Mouse (Mus musculus) heart, embryonic 12.5 days (tissue): ENCODE measurements around the gene Best2. TPM values are rescaled to one million over a fixed set of nuclear protein-coding genes. Genes with fewer than 3 reads are reported as not detected.

Experiments
- ATAC-seq: fragments of 200-750 bp; cut with Nextera tagmentation; 2 replicates; pipeline ENCODE4 v1.8.0; 2017; ENCODE audit warnings: moderate TSS enrichment, moderate library complexity; ENCODE audit not compliant: insufficient number of reproducible peaks, low FRiP score
- H3K27ac ChIP-seq: fragments of 300-500 bp; sonication (generic); 2 replicates; pipeline ENCODE4 v1.5.1; 2016; ENCODE audit warnings: mild to moderate bottlenecking, moderate library complexity; ENCODE audit not compliant: poor library complexity, severe bottlenecking
- H3K27me3 ChIP-seq: fragments of 300-500 bp; sonication (generic); replicated peaks from 2 replicates; pipeline ENCODE4 v1.6.1; 2016; ENCODE audit warnings: mild to moderate bottlenecking, moderate library complexity
- H3K36me3 ChIP-seq: fragments of 300-500 bp; sonication (generic); 2 replicates; pipeline ENCODE4 v1.6.1; 2016; ENCODE audit warnings: mild to moderate bottlenecking, moderate library complexity
- H3K4me1 ChIP-seq: fragments of 300-500 bp; sonication (generic); replicated peaks from 2 replicates; pipeline ENCODE4 v1.6.1; 2016; ENCODE audit warnings: mild to moderate bottlenecking
- H3K4me2 ChIP-seq: fragments of 300-500 bp; sonication (generic); 2 replicates; pipeline ENCODE4 v1.6.1; 2016; ENCODE audit warnings: mild to moderate bottlenecking, moderate library complexity
- H3K4me3 ChIP-seq: fragments of 300-500 bp; sonication (generic); 2 replicates; pipeline ENCODE4 v1.5.1; 2016; ENCODE audit warnings: mild to moderate bottlenecking
- H3K9ac ChIP-seq: fragments of 300-500 bp; sonication (generic); 2 replicates; pipeline ENCODE4 v1.6.1; 2016; ENCODE audit warnings: mild to moderate bottlenecking, moderate library complexity
- H3K9me3 ChIP-seq: fragments of 300-500 bp; sonication (generic); replicated peaks from 2 replicates; pipeline ENCODE4 v1.6.1; 2016; ENCODE audit warnings: mild to moderate bottlenecking, moderate library complexity
- WGBS: fragments of 180-500 bp; shearing (Covaris S2); methylation state at CpG from one replicate; pipeline ENCODE4 v1.1.7; 2016; 5-methylcytosine and 5-hydroxymethylcytosine counted together
- polyA plus RNA-seq: library from polyadenylated mRNA; unstranded; fragments of >200 nt; fragmentation: Nextera tagmentation; extraction: Ambion mirVana; gene quantifications from 2 replicates; pipeline ENCODE4 v1.2.1, GENCODE M21; 2016

Best2 gene
- polyA plus RNA-seq, 1 experiment from 2014 or later: not detected

- H3K27ac ChIP-seq: no peak overlapping the region
- H3K4me2 ChIP-seq: no peak overlapping the region
- H3K4me3 ChIP-seq: no peak overlapping the region
- H3K4me1 ChIP-seq: peaks cover 68% of the 10 kb centered on the region
- 74% methylated on average over 15 of the region's 15 CpGs for WGBS
- H3K36me3 ChIP-seq: no peaks in the 10 kb centered on the region
- H3K27me3 ChIP-seq: no peaks in the 10 kb centered on the region
- ATAC-seq: no peak
- no peak overlapping the region for H3K9ac ChIP-seq
- H3K9me3 ChIP-seq: no peaks in the 10 kb centered on the region
Measured at GRCm38 (mm10) chr8:84981644-84982498, 32.5 kb downstream of the Best2 start.

DNA sequence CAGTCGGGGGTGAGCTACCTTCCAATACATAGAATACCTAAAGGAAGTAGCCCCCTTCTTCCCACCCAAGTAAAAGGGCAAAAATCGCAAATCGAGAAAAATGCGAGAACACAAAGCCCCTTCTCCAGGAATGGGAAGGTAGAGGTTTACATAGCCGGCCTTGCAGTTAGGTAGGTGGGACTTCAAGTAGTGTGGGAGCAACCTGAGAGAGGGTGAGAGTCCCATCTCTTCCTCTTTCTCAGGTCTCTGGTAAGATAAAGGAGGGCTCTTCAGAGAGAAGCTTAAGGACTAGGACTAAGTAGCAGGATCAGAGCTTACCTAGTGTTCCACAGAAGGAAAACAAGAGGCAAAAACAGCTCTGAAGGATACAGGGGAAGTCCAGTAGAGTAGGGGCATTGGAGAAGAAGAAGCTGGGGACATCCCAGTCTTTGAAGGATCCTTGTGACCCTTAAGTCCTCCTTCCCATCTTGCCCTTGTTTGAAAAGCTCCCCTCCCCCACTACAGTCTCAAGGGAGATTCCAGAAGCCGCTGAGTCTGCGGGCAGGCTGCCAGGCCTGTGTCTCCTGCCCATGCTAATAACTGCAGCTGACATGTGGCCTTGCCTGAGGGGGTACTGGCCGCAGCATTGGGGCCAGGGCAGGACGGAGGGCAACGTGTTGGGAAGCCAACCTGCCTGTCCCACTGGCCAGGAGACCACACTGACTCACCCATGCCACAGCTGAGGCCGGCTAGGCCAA lies 33.5 kb downstream of the Best2 start:
- WGBS: 26% methylated on average over 11 of the region's 11 CpGs
- Histone ChIP-seq H3K4me3 (no peak overlapping the region; the same call in 1 of the 2 replicates), H3K4me1 (peaks cover 68% of the 10 kb centered on the region), H3K4me2 (peak overlapping the region; percentile 95), H3K9me3 (no peaks in the 10 kb centered on the region), H3K27me3 (no peaks in the 10 kb centered on the region), H3K27ac (peak overlapping the region; percentile 64), H3K36me3 (no peaks in the 10 kb centered on the region), H3K9ac (0 out of 2 replicates have a peak overlapping the region, but pooled peaks have one; percentile 50)
- ATAC-seq: no peak

DNA sequence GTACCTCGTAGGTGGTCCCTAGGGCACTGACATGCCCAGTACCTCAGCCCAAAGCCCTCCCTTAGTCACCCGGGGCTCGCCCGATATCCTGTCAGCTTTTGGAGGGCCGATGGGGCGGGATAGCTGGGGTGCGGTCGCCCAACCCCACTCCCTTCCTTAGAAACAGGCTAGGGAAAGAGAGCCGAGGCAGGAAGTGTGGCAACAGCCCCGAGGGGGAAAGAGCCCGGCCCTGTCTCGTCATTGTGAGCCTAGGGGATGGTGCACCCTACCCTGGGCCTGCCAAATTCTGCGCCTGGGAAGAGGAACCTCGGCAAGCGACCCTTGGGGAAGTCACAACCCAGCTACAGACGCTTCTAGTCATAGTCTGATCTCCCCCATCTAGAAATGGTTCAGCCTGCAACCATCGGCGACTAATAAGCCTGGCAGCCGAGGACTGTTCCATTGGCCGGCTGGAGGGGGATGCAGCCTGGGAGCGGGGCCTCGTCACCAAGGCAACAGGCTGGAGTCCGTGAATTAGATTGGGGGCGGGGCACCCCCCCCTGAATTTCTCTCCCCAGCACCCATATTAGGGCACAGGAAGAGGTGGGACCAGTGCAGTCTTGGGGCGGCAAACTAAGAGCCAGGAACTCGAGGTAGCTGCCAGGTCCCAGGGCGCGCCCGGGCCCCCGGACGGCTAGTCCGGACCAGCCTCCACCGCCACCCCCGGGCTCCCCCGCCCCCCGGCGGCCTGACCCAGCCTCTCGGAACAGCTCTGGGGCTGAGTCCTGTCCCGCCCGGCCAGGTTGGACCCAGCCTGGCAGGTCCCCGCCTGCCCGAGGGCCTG lies 34.5 kb downstream of the Best2 start:
- Histone ChIP-seq H3K4me2 (peak overlapping the region; percentile 95), H3K4me3 (peak overlapping the region; percentile 55), H3K9ac (peak overlapping the region; percentile 50), H3K9me3 (no peaks in the 10 kb centered on the region), H3K4me1 (peaks cover 66% of the 10 kb centered on the region), H3K27ac (peak overlapping the region; percentile 71), H3K36me3 (peaks cover 6% of the 10 kb centered on the region; the same call in 1 of the 2 replicates), H3K27me3 (no peaks in the 10 kb centered on the region)
- peak; percentile 43 for ATAC-seq
- 1% methylated on average over 42 of the region's 42 CpGs for WGBS

GRCm38 (mm10) chr8:84978248-84978940 lies 35.9 kb downstream of the Best2 start, which contains the start of gene Junb:
TSS of gene Junb (minus strand) at chr8:84978718.
- Histone ChIP-seq H3K9me3 (no peaks in the 10 kb centered on the region), H3K27ac (peak within 1 kb of the TSS; percentile 71), H3K4me3 (peak within 1 kb of the TSS; percentile 55), H3K27me3 (no peaks in the 10 kb centered on the region), H3K36me3 (peaks cover 18% of the 10 kb centered on the region), H3K4me2 (peak within 1 kb of the TSS; percentile 95), H3K4me1 (peaks cover 59% of the 10 kb centered on the region), H3K9ac (peak within 1 kb of the TSS; percentile 78)
- WGBS: under 1% methylated on average over 63 of the region's 63 CpGs
- ATAC-seq: peak; percentile 71

GRCm38 (mm10) chr8:84977435-84978247 lies 36.7 kb downstream of the Best2 start:
- H3K4me2 ChIP-seq: peak overlapping the region; percentile 95
- H3K9me3 ChIP-seq: no peaks in the 10 kb centered on the region
- peaks cover 25% of the 10 kb centered on the region for H3K36me3 ChIP-seq
- WGBS: 1% methylated on average over 70 of the region's 70 CpGs
- peak overlapping the region; percentile 78 for H3K9ac ChIP-seq
- H3K27ac ChIP-seq: peak overlapping the region; percentile 71
- ATAC-seq: no peak
- peak overlapping the region; percentile 55 for H3K4me3 ChIP-seq
- peaks cover 58% of the 10 kb centered on the region for H3K4me1 ChIP-seq
- H3K27me3 ChIP-seq: no peaks in the 10 kb centered on the region

DNA sequence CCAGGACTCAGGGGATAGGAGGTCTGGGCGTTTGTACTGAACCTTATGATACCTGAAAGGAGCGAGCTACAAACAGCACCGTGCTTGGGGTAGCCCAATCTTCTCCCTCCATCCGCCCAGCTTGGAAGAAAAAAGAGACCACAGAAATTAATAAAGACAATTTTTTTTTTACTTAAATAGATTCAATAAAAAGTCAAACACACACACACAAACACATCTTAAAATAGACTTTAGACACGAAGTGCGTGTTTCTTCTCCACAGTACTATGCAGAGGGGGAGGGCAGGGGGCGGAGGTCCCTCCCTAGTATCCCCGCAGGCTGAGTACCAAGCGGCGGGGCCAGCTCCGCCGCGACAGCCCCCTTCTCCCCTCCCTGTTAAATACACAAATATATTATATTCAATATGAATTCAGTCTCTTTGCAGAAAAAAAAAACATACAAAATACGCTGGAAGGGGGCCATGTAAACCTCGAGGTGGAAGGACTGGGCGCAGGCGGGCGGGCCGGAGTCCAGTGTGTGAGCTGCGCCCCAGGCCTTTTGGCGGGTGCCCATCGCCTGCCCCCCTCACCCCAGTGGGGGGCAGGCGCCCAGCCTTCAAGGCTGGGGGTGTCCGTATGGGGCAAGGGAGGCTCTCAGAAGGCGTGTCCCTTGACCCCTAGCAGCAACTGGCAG lies 37.4 kb downstream of the Best2 start:
- Histone ChIP-seq H3K27me3 (no peaks in the 10 kb centered on the region), H3K4me1 (peaks cover 51% of the 10 kb centered on the region), H3K9me3 (no peaks in the 10 kb centered on the region), H3K27ac (peak overlapping the region; percentile 71), H3K36me3 (peaks cover 32% of the 10 kb centered on the region), H3K4me3 (peak overlapping the region; percentile 55), H3K9ac (peak overlapping the region; percentile 78), H3K4me2 (peak overlapping the region; percentile 95)
- under 1% methylated on average over 25 of the region's 25 CpGs for WGBS
- ATAC-seq: no peak

DNA sequence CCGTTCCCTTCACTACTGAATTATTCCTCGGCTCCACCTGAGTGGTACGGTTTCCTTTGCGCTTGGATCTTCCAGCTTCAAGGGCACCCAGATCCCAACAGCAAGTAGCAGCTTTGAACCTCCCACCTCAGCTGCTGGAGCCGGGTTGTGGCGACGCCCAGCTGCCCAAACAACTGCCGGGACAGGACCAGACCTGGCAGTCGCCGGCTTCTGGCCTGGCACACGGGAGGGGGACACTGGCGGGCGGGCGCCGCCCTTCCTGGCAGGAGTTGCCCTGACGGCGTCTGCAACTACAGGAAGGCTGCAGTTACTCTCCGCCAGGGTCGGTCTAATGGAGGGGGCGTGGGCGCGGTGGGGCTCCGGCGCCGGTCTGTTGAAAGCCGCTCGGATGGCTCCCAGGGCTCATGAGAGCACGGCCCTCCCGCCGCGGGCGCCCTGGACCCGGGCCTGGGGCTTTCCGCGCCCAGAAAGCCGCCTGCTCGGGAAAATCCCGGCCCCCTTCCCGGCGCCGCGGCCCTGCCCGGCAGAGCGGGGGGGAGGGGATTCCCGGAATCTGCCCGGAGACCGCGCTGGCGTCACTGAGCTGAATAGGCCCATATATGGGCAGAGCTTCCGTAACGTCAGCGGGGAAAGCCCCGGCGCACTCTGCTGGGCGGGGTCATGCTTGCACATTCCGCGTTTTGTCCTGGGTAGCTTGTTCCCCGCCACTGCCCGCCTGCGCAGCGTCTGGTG lies 38.1 kb downstream of the Best2 start:
- H3K36me3 ChIP-seq: peaks cover 39% of the 10 kb centered on the region
- under 1% methylated on average over 61 of the region's 61 CpGs for WGBS
- no peaks in the 10 kb centered on the region for H3K27me3 ChIP-seq
- H3K4me3 ChIP-seq: peak overlapping the region; percentile 55
- peak overlapping the region; percentile 95 for H3K4me2 ChIP-seq
- no peaks in the 10 kb centered on the region for H3K9me3 ChIP-seq
- peak; percentile 85 for ATAC-seq
- H3K9ac ChIP-seq: peak overlapping the region; percentile 78
- peaks cover 46% of the 10 kb centered on the region for H3K4me1 ChIP-seq
- peak overlapping the region; percentile 71 for H3K27ac ChIP-seq

- ATAC-seq: no peak
- Histone ChIP-seq H3K4me1 (peaks cover 46% of the 10 kb centered on the region), H3K9ac (peak overlapping the region; percentile 69; the same call in 1 of the 2 replicates), H3K27ac (peak overlapping the region; percentile 71), H3K9me3 (no peaks in the 10 kb centered on the region), H3K4me3 (peak overlapping the region; percentile 55; the same call in 1 of the 2 replicates), H3K27me3 (no peaks in the 10 kb centered on the region), H3K36me3 (peaks cover 45% of the 10 kb centered on the region), H3K4me2 (peak overlapping the region; percentile 95)
- 35% methylated on average over 7 of the region's 7 CpGs for WGBS
Measured at GRCm38 (mm10) chr8:84975434-84975833, 38.9 kb downstream of the Best2 start.
